Mouse (Mus musculus) MEL-GATA-1-ER (cell line): ENCODE data around the gene Tnfrsf14.

Source experiments
- DNase-seq: peaks from one replicate; pipeline ENCODE4 v3.0.0-alpha.2; 2012; ENCODE audit warnings: low read depth; ENCODE audit errors: extremely low read depth

The Tnfrsf14 gene

DNA sequence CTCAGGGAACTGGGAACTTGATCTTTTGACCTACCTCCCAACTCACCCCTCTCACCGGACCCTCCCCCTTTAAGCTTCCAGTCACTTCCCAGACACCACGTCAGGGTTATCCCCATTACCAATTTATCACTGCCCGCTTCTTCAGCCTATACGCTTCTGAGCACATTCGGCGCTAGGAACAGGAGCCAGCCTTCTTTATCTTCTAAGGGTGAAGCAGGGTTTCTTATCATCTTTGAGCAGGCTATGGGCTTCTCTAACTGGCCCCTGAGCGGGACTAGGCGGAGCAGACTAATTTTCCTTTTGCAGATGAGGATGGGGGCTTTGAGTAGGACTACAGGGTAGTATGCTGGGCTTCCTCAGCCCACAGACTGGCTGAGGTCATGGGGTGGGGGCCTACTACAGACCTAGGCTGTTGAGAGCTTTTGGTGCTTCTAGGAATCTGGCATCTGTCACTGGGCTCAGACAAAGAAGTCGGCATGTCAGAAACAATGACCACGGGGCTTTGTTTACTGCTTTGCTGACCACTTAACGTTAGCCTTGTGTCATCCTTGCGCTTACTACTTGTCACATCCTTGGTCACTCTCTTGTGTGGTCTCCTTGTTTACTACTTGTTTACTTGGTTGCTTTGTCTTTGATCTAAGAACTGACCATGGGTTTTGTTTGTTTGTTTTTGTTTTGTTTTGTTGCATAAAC is at the start of gene Tnfrsf14:
Gene Tnfrsf14, minus strand, starts transcription at position 169 of the 693 bp plus-strand sequence.
- peak; percentile 76 for DNase-seq

DNA sequence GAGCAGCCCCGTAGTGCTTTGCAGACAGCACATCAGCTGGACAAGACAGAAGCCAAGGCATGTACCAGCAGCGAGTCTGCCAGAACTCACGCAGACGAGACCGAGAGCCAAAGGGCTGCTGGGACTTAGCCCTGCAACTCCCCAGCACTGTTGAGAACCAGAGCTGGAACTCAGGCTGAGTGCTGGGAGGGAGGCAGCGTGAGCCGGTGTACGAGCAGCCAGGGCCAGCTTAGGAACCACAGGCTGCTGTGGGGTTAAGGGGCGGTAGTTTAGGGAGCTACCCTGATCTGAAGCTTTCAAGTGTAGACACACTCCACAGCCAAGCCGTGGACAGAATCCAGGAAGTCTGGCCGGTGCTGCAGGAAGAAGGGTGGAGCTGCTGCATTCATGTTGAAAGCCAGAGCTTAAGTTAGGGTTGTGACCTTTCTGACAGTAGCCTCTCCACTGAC is 45.8 kb upstream of the Tnfrsf14 start:
- DNase-seq: no peak

DNA sequence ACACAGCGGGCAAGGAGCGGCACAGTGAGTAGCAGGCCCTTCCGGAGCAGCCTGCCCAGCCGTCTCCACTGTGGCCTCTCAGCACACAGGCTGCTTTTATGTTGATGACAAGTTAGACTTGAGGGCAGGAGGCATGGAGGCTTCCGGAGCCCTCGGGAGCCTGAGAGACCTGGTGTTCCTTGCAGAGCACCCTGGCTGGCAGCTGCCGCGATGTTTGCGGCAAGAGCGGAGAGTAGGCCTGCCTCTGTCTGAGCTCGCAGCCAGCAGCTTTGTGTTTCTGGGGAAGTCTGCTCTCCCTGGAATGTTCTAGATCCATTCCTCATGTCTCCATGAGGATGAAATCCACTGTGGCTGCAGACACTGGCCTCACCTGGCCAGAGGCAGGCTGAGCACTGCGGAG is 44.2 kb upstream of the Tnfrsf14 start:
- DNase-seq: no peak

DNA sequence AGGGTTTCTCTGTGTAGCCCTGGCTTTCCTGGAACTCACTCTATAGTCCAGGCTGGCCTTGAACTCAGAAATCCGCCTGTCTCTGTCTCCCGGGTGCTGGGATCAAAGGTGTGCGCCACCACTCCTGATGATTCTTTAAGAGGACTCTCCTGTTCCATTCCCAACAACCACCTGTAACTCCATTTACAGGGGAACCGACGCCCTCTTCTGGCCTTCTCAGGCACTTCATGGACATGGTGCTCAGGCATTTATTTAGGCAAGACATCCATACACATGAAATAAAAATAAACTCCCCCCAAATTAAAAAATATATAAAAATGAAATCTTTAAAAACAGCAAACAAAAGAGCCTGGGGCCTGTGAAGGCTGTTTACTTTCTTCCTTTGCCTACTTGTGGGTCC is 38.8 kb upstream of the Tnfrsf14 start:
- DNase-seq: peak; percentile 18

DNA sequence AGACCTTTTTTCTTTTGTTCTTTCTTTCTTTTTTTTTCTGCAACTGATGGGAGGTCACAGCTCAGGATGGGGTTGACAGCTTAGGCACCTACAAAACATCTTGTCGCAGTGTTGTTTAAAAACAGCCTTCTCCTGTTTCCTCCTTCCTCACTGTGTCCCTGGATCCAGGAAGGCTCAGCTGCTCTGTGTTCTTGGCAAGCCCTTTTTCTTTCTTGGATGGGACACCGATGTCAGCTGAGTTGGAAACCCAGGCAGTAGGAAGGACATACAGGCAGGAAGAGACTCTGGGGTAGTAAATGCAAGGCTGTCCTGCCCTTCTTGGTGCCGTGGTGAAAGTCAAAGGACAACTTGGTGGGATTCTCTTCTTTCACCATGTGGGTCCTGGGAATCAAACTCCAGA is 37.5 kb upstream of the Tnfrsf14 start:
- DNase-seq: no peak

DNA sequence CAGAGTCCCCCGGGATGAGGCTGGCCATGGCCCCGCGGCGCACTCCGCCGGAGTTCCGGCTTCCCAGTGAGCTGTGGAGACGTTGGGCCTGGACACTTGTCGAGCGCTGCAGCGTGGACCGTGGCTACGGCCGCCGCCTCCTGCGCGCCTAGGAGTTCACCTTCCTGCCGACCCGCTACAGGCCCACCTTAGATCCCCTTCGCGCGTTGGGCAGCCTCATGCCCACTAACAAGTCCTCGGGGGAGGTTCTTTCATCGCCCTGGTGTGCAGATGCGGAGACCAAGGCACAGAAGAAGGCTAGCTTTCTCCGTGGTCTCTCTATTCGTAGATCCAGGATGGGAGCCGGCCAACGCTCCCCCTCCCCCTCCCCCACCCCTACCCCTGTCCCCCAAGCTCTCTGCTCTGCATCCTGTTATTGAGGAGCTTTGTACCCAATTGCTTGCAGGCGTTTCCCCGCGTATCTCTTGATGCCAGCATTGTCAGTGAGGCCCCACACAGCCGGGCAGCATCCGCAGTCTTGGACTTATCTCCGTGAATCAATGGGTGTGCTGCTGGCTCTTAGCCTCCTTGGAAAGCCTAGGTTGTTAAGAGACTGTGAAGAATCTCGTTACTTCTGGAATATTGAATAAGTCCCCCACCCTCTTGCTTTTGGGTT is 36.3 kb upstream of the Tnfrsf14 start:
- DNase-seq: peak; percentile 64

DNA sequence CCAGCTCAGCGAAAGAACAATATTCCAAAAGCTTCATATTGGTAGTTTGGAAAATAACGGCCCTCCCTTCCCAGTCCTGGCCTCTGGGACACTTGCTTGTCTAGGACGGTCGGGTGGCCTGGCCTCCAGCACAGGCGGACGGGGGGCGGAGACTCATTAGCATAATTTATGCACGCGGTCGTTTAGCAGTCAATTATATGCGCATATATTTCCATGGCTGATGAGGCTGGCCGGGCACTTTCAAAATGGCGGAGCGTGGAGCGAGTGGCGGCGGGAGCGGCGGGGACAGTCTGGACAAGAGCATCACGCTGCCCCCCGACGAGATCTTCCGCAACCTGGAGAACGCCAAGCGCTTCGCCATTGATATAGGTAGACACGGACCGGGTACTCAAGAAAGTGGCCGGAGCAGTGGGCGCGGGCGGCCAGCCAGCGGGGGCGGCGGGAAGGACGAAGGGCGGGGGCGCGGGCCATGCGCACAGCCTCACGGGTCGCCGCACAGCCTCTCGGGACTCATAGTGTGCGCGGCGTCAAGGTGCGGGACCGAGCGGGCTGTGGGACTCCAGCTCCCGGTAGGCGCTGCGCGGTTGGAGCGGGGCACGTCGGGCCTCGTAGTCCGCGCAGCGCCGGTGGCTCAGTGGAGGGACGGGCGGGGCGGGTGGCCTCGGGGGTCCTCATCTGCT is 35.7 kb upstream of the Tnfrsf14 start, which contains the start of gene Pank4:
Gene Pank4, plus strand, starts transcription at position 223 of the 680 bp plus-strand sequence.
- peak; percentile 70 for DNase-seq

DNA sequence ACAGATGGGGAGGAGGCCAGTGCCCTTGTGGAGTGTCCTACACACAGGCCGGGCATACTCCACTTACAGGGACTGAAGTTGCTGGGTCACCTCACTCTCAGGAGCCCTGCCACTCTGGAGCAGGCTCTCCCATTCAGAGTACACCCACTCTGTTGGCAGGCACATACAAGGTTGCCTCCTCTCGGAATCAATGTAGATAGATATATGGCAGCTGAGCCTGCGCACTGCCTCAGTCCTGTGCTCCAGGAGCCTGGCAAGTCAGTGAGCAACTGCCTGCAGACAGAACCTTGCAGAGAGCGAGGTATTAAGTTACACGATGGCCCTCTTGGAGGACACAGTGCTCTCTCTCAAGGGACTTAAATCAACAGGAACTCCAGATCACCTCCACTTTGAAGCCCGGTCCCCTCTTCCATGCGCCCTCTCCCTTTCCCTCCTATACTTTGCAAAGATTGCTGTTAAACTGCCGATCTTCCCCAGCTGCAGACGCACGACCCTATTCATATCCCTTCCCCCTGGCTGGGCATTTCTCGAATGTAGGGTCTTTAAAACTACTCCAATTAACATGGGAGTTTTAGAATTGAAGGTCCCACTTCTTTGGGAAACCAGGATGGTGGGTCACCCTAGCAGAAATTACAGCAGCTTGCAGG is 35.0 kb upstream of the Tnfrsf14 start:
- DNase-seq: no peak

DNA sequence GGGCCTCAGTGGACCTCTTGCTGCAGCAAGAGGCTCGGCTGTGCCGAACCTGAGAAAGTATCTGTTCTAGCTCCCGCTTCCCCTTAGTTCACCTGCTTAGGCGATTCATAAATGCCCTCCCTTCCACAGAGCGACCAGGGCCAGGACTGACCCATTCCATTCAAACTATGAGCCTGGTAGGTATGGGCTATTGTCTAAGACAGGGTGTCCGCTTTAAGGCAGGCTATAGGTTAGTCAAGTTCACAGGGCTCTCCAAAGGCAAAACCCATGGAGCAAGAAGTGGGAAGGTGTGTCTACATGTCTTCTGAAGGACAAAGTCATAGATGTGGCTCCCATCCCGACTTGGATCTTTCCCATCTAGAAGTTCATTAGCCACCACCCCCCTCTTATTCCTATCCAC is 34.3 kb upstream of the Tnfrsf14 start:
- no peak for DNase-seq

DNA sequence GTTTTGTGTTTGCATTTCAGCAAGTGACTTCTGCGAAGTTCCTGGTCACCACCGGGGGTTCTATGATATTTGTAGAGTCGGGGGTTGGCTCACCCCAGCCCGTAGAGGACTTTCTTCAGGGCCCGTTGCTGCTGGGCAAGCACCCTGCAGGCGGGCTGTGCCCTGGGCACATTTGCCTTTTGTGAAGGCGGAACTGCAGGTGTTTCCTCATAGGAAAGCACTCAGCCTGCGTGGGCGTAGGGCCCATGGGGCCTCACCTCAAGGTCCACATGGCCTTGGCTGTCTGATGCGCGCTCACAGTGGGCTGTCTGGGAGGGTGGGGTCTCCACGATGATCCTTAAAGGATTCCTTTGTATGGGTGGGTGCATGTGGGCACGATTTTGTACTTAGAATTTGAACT is 33.5 kb upstream of the Tnfrsf14 start:
- no peak for DNase-seq

DNA sequence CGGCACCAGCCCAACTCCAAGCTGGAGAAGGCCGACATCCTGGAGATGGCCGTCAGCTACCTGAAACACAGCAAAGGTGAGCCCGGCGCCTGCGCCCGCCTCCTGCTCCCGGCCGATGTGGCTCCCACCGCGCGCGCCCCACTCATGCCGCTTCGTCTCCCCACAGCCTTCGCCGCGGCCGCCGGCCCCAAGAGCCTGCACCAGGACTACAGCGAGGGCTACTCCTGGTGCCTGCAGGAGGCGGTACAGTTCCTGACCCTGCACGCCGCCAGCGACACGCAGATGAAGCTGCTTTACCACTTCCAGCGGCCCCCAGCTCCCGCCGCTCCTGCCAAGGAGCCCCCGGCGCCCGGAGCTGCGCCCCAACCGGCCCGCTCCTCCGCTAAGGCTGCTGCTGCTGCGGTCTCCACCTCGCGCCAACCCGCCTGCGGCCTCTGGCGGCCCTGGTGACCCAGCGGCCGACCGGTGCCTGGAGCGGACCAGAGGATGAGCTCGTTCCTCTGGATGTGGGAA is 32.9 kb upstream of the Tnfrsf14 start:
- DNase-seq: no peak

DNA sequence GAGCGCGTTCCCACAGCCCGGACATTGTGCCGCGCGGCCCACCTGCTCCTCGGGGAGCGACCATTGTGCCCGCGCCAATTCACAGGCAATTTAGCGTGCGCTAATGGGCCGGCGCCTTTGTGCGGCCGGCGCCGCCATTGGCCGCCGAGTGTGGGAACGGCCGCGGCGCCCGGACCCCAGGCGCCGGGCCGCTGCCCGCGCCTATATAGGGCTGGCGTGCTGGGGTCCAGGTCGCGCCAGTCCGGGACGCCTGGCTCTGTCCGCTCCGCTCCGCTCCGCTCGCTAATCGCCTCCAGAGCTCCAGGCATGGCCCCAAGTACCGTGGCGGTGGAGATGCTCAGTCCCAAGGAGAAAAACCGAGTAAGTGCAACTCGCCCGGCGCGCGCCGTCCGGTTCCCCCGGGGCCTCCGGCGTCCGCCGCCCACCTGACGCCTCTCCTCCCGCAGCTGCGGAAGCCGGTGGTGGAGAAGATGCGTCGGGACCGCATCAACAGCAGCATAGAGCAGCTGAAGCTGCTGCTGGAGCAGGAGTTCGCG is 32.4 kb upstream of the Tnfrsf14 start, which contains the start of gene Hes5:
Gene Hes5, plus strand, starts transcription at position 234 of the 536 bp plus-strand sequence.
- DNase-seq: no peak

DNA sequence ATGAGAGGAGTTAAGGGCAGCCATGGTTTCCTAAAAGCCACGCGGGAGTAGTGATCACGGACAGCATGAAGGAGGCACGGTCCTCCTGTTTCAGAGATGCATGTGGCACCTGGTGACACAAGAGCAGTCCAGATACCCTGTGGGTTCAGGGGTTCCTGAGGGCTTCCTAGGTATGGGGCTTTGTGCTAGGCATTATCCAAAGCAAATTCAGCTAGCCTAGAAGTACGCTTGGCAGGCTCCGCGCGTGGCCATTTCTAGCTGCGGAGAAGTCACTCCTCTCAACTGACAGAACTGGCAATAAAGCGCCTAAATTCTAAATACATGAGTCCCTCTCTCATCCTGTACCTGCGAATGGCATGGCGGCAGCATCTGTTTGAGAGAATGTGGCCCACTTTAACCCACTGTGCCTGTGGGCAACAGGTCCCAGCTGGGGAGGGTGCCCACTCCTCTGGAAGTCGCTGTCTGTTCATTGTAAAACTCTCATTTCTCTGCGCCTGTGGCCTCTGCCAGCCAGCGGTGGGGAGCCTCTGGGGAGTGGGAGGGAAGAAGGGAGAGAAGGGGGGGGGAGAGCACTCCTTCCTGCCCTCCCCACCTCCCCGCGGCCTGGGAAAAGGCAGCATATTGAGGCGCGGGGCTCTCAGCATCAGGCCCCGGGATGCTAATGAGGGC is 31.8 kb upstream of the Tnfrsf14 start:
- DNase-seq: no peak

DNA sequence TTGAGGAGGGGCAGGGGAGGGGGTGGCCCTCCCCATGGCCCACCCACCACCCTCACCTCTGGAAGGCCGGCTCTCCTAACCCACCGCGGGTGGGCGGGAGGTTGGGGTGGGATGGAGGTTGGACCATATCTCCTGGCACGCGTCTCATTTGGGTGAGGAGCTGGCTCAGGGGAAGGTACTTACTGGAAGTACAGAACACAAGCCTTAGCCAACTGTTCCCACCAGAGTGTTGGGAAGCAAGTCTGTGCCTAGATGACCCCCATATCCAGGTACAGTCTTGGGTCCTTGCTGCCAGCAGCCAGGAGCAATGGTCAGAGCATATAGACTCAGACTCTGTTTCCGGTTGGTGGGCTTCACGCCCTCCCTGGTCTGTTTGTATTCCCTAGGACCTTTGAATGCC is 30.3 kb upstream of the Tnfrsf14 start:
- DNase-seq: no peak

DNA sequence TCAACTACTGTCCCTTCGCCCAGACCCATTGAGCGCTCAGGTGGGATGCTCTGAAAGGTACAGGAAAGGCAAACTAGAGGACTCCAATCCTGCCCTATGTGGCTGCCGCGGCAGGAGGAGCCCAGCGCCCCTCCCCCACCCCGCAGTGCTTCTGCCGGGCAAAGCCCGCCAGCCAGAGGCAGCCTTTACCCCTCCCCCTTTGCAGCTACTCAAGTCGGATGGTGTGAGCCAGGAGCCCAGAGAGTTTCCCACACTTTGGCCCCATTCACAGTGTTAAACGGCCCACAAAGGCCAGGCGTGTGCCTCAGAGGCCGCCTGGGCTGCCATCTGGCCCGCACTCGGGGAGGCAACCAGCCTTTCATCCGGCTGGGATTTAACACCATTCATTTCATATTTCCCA is 29.8 kb upstream of the Tnfrsf14 start:
- no peak for DNase-seq

DNA sequence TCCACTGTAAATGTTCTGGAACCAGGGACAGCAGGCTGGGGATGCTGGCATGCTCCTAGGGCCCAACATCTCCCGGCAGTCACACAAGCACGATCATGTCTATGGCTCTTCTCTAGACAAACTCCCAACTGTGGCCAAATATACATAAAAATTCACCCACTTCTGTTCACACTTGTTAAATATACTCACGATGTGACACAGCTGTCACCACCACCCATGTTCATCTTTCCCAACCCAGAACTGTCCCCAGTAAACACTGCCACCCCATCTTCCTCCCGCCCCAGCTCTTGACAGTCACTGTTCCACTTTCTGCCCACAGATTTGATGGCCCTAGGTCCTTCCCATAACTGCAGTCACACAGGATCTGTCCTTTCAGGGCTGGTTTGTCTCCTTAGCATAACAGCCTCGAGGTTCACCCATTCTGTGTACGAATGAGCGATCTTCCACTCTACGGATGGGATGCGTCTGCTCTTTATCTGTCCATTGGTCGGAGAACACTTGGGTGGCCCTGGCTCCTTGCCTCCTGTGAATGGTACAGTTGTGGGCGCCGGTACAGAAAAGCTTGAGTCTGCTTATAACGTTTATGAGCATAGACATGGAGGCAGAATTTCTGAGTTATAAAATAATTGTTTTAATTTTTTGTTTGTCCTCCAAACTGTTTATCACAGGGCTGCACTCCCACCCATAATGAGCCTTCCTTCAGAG is 29.1 kb upstream of the Tnfrsf14 start:
- DNase-seq: no peak

DNA sequence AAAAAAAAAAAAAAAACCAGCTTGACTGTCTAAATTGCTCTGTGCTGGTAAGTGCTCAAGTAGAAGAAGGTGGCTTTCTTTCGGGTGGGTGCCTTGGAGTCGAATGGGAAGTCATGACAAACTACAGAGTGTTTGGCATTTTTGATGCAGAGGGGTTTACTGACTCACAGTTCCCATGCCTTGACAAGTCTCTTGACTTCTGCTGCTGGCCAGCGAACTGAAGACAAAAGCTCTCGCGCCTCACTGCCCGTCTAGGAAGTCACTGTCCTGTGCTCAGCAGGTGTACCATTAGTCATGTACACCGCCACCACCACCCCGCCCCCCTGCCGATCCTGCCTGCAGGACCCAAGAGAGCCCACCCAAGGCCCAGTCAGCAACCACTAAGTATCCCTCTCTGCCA is 28.2 kb upstream of the Tnfrsf14 start:
- DNase-seq: no peak

DNA sequence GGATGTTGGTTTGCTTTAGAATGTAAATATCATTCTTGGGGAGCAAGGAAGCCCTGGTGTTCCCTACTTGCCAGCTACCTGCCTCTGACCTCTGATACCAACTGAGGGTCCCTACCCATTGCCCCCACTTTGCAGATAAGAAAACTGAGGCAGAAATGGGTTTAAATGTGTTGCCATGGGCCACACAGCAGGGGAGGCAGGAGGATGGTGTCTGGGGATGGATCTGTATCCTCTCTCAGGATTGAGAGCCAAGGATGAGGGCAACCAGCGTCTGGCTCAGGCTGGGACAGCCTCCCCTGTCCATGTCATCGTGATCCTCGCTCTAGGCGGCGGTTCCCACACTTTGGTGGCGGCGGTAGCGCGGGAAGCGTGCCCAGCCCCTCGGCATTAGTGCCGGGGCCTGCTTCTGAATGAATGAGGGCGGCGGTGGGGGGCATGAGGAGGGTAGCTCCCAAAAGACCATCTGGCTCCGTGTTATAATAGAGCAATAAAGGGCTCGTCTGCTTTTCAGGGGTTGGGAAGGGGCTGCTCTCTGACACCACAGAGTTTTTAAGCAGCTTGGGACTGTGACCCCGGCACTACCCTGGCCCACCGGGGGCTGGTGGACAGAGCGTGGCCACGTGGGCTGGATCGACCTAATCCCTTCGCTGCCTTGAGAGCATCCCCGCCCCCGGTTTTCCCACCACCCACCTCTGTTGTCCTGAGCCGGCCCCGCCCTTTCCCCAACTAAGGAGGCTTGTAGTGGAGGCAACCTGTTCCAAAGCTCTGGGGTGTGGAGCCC is 24.3 kb upstream of the Tnfrsf14 start:
- DNase-seq: no peak

DNA sequence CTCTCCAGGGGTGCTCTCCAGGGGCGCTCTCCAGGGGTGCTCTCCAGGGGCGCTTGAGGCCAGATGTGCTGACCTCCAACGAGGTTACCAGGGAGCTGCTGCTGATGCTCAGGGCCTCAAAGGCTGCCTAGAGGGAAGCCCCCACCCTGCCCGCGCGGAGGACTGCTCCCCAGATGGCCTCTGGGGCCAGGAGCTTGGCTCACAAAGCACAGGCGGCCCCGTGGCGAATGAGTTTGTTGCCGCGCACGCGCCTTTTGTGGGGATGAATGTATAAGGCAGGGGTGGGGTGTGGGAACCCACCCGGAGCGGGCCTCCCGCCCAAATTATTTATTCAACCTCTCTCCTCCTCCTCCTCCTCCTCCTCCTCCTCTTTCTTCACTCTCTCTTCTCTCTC is 21.2 kb upstream of the Tnfrsf14 start:
- no peak for DNase-seq
